In the genomic region with DNA sequence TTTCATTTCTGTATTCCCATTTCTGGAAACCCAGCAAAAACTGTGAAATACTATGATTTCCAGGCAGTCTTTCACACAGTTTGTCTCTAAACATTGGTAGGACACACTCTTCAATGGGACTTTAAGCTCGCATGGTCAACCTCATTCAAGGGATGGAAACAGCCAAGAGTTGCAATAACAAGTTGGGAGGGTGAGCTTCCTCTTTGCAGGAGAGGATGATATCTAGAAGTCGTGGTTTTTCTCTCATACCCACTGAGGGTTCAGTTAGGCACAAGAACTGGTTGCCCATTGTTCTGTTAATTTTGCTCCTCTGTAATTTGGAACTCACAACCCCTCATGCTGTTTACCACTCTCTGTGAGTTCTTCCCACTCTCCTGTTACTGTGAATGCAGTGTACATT, we compare ENCODE assay signal across 34 mouse cellular contexts.
"Had no signal": no experiment of that assay in that cellular context is flagged by ENCODE, and none has a peak within 500 bp of the region (broad histone marks: within the 10 kb centered on the region; RNA-seq: fewer than 3 reads in every experiment).

No protein-coding gene starts in this region.

- H3K27ac ChIP-seq: heart, embryonic 13.5 days; heart, embryonic 15.5 days; hindbrain, embryonic 10.5 days; hindbrain, embryonic 12.5 days; hindbrain, embryonic 13.5 days; hindbrain, embryonic 14.5 days; hindbrain, embryonic 15.5 days; hindbrain, postnatal 0 days; intestine, embryonic 15.5 days; kidney, embryonic 15.5 days; kidney, postnatal 0 days; layer of hippocampus, adult 2 months; left cerebral cortex, adult 2 months had no signal

- H3K4me1 ChIP-seq: heart, embryonic 15.5 days; hindbrain, embryonic 10.5 days; hindbrain, embryonic 12.5 days; hindbrain, embryonic 13.5 days; hindbrain, embryonic 15.5 days; intestine, embryonic 15.5 days; kidney, embryonic 15.5 days had no signal

- H3K9ac ChIP-seq: heart, embryonic 13.5 days; heart, embryonic 15.5 days; hindbrain, embryonic 12.5 days; hindbrain, embryonic 13.5 days; hindbrain, embryonic 14.5 days; hindbrain, embryonic 15.5 days; intestine, embryonic 15.5 days; kidney, embryonic 15.5 days had no signal

- H3K9me3 ChIP-seq: heart, embryonic 13.5 days; heart, embryonic 15.5 days; hindbrain, embryonic 10.5 days; hindbrain, embryonic 12.5 days; hindbrain, embryonic 13.5 days; hindbrain, embryonic 15.5 days; intestine, embryonic 15.5 days; kidney, embryonic 15.5 days had no signal

- H3K27me3 ChIP-seq: heart, embryonic 13.5 days; heart, embryonic 15.5 days; hindbrain, embryonic 12.5 days; hindbrain, embryonic 13.5 days; hindbrain, embryonic 15.5 days; intestine, embryonic 15.5 days; kidney, embryonic 15.5 days had no signal

- ATAC-seq: hindbrain, embryonic 16.5 days; hindbrain, postnatal 0 days; inflammation-experienced regulatory T-cells, adult 6 months; intestine, embryonic 15.5 days; intestine, embryonic 16.5 days; intestine, postnatal 0 days had no signal

- H3K4me2 ChIP-seq: heart, embryonic 11.5 days; heart, embryonic 13.5 days; heart, embryonic 15.5 days; hindbrain, embryonic 12.5 days; hindbrain, embryonic 13.5 days; hindbrain, embryonic 14.5 days; hindbrain, embryonic 15.5 days; intestine, embryonic 15.5 days; kidney, embryonic 15.5 days had no signal

- DNase-seq: heart, postnatal 10 days; heart, postnatal 14 days; heart, postnatal 36 days; heart, postnatal 4 days; kidney, adult 11 months; kidney, adult 18-20 months; kidney, adult 2 months; kidney, adult 8-10 months; kidney, adult 9 months; kidney, postnatal 10 days; kidney, postnatal 14 days; kidney, postnatal 25 days; kidney, postnatal 36 days; kidney, postnatal 4 days; layer of hippocampus, adult 9-11 months; layer of hippocampus, postnatal 36 days had no signal

- H3K36me3 ChIP-seq: heart, embryonic 13.5 days; heart, embryonic 15.5 days; hindbrain, embryonic 10.5 days; hindbrain, embryonic 12.5 days; hindbrain, embryonic 13.5 days; hindbrain, embryonic 15.5 days; intestine, embryonic 15.5 days; kidney, embryonic 15.5 days had no signal

- H3K4me3 ChIP-seq: heart, embryonic 13.5 days; heart, embryonic 15.5 days; hindbrain, embryonic 10.5 days; hindbrain, embryonic 12.5 days; hindbrain, embryonic 13.5 days; hindbrain, embryonic 15.5 days; intestine, embryonic 15.5 days; kidney, embryonic 15.5 days; layer of hippocampus, adult 2 months; left cerebral cortex, adult 2 months had no signal
